Mouse (Mus musculus) megakaryocyte, embryonic 14.5 days (primary cell): ENCODE results near the gene Anpep.

Experiments
- FLI1 ChIP-seq: IDR thresholded peaks from 2 replicates; pipeline ENCODE4 v1.6.1; 2012; ENCODE audit warnings: low read length, inconsistent platforms, mixed read lengths
- GATA1 ChIP-seq: IDR thresholded peaks from 3 replicates; pipeline ENCODE4 v1.6.1; 2012; ENCODE audit warnings: mixed read lengths, low read length, inconsistent platforms, borderline replicate concordance

- no peak for TF ChIP-seq GATA1
- no peak for TF ChIP-seq FLI1
Measured at GRCm38 (mm10) chr7:79792635-79793421, 68.0 kb downstream of the Anpep start.
